Mouse (Mus musculus): ENCODE results near the gene Tfeb. TPM values are rescaled to one million over a fixed set of nuclear protein-coding genes. Genes with fewer than 3 reads are reported as not detected.

The Tfeb gene
- polyA plus RNA-seq, 1 experiment = 7.6 TPM

- no peaks in the 10 kb centered on the region for H3K79me3 ChIP-seq (ENCODE audit: low read depth)
- no peak for TF ChIP-seq MYOD1 (IDR thresholded peaks at IDR 0.05; ENCODE audit: control insufficient read depth, insufficient read length, low read depth)
- no peak for TF ChIP-seq CTCF (IDR thresholded peaks at IDR 0.05; ENCODE audit: control insufficient read depth, insufficient read depth, insufficient read length)
- no peak overlapping the region for H3K4me3 ChIP-seq (ENCODE audit: insufficient read depth, poor library complexity, severe bottlenecking)
- no peak overlapping the region for H3ac ChIP-seq (ENCODE audit: control insufficient read depth, insufficient read length, low read depth)
- H3K27me3 ChIP-seq (ENCODE audit: control insufficient read depth, insufficient read depth, insufficient read length) = peaks cover 6% of the 10 kb centered on the region
- H3K36me3 ChIP-seq (ENCODE audit: control insufficient read depth, insufficient read depth) = no peaks in the 10 kb centered on the region
- no peaks in the 10 kb centered on the region for H3K79me2 ChIP-seq (ENCODE audit: control insufficient read depth, insufficient read depth)
Measured at GRCm38 (mm10) chr17:47796968-47797367, 60.1 kb downstream of the Tfeb start.

- no peaks in the 10 kb centered on the region for H3K79me2 ChIP-seq (ENCODE audit: control insufficient read depth, insufficient read depth)
- no peak overlapping the region for H3ac ChIP-seq (ENCODE audit: control insufficient read depth, insufficient read length, low read depth)
- TF ChIP-seq USF1 (IDR thresholded peaks at IDR 0.05; ENCODE audit: low read depth) (peak; percentile 34), CEBPB (IDR thresholded peaks at IDR 0.05; ENCODE audit: low read depth) (no peak), MYOG (IDR thresholded peaks at IDR 0.05; ENCODE audit: control insufficient read depth, extremely low read depth, insufficient read length) (no peak), MAX (IDR thresholded peaks at IDR 0.05) (no peak)
- H3K36me3 ChIP-seq (ENCODE audit: control insufficient read depth, insufficient read depth) = no peaks in the 10 kb centered on the region
- no peak overlapping the region for H3K4me3 ChIP-seq (ENCODE audit: insufficient read depth, poor library complexity, severe bottlenecking)
- H3K27me3 ChIP-seq (ENCODE audit: control insufficient read depth, insufficient read depth, insufficient read length) = peaks cover 9% of the 10 kb centered on the region
- H3K79me3 ChIP-seq (ENCODE audit: low read depth) = no peaks in the 10 kb centered on the region
Measured at GRCm38 (mm10) chr17:47797383-47797782, 60.6 kb downstream of the Tfeb start.

GRCm38 (mm10) chr17:47802806-47803205 lies 66.0 kb downstream of the Tfeb start:
- Histone ChIP-seq H3K79me2 (ENCODE audit: control insufficient read depth, insufficient read depth) (no peaks in the 10 kb centered on the region), H3K27me3 (ENCODE audit: control insufficient read depth, insufficient read depth, insufficient read length) (peaks cover 12% of the 10 kb centered on the region), H3K79me3 (ENCODE audit: low read depth) (no peaks in the 10 kb centered on the region), H3K4me3 (ENCODE audit: insufficient read depth, poor library complexity, severe bottlenecking) (no peak overlapping the region), H3K36me3 (ENCODE audit: control insufficient read depth, insufficient read depth) (no peaks in the 10 kb centered on the region), H3ac (ENCODE audit: control insufficient read depth, insufficient read length, low read depth) (no peak overlapping the region)
- TF ChIP-seq CEBPB (IDR thresholded peaks at IDR 0.05; ENCODE audit: low read depth) (no peak), MAX (IDR thresholded peaks at IDR 0.05) (no peak), CTCF (IDR thresholded peaks at IDR 0.05; ENCODE audit: control insufficient read depth, insufficient read depth, insufficient read length) (no peak), MYOG (IDR thresholded peaks at IDR 0.05; ENCODE audit: control insufficient read depth, extremely low read depth, insufficient read length) (no peak), MYOD1 (IDR thresholded peaks at IDR 0.05; ENCODE audit: control insufficient read depth, insufficient read length, low read depth) (no peak), USF1 (IDR thresholded peaks at IDR 0.05; ENCODE audit: low read depth) (no peak), FOSL1 (IDR thresholded peaks at IDR 0.05; ENCODE audit: insufficient read depth, low read length, poor library complexity, severe bottlenecking) (no peak)

- Histone ChIP-seq H3K36me3 (ENCODE audit: control insufficient read depth, insufficient read depth) (no peaks in the 10 kb centered on the region), H3K27me3 (ENCODE audit: control insufficient read depth, insufficient read depth, insufficient read length) (peaks cover 12% of the 10 kb centered on the region), H3K79me3 (ENCODE audit: low read depth) (no peaks in the 10 kb centered on the region), H3K4me3 (ENCODE audit: insufficient read depth, poor library complexity, severe bottlenecking) (no peak overlapping the region), H3K79me2 (ENCODE audit: control insufficient read depth, insufficient read depth) (no peaks in the 10 kb centered on the region), H3ac (ENCODE audit: control insufficient read depth, insufficient read length, low read depth) (no peak overlapping the region)
- TF ChIP-seq CEBPB (IDR thresholded peaks at IDR 0.05; ENCODE audit: low read depth) = no peak
- TF ChIP-seq MYOG (IDR thresholded peaks at IDR 0.05; ENCODE audit: control insufficient read depth, extremely low read depth, insufficient read length) = no peak
- no peak for TF ChIP-seq MYOD1 (IDR thresholded peaks at IDR 0.05; ENCODE audit: control insufficient read depth, insufficient read length, low read depth)
- TF ChIP-seq USF1 (IDR thresholded peaks at IDR 0.05; ENCODE audit: low read depth) = no peak
- no peak for TF ChIP-seq CTCF (IDR thresholded peaks at IDR 0.05; ENCODE audit: control insufficient read depth, insufficient read depth, insufficient read length)
- TF ChIP-seq FOSL1 (IDR thresholded peaks at IDR 0.05; ENCODE audit: insufficient read depth, low read length, poor library complexity, severe bottlenecking) = no peak
- TF ChIP-seq MAX (IDR thresholded peaks at IDR 0.05) = no peak
Measured at GRCm38 (mm10) chr17:47803662-47804061, 66.8 kb downstream of the Tfeb start.

GRCm38 (mm10) chr17:47805047-47805835 lies 68.4 kb downstream of the Tfeb start:
- Histone ChIP-seq H3K79me3 (ENCODE audit: low read depth) (no peaks in the 10 kb centered on the region), H3ac (ENCODE audit: control insufficient read depth, insufficient read length, low read depth) (no peak overlapping the region), H3K27me3 (ENCODE audit: control insufficient read depth, insufficient read depth, insufficient read length) (peaks cover 23% of the 10 kb centered on the region), H3K4me3 (ENCODE audit: insufficient read depth, poor library complexity, severe bottlenecking) (no peak overlapping the region), H3K79me2 (ENCODE audit: control insufficient read depth, insufficient read depth) (no peaks in the 10 kb centered on the region), H3K36me3 (ENCODE audit: control insufficient read depth, insufficient read depth) (no peaks in the 10 kb centered on the region)
- no peak for TF ChIP-seq CEBPB (IDR thresholded peaks at IDR 0.05; ENCODE audit: low read depth)
- TF ChIP-seq MAX (IDR thresholded peaks at IDR 0.05) = no peak
- no peak for TF ChIP-seq CTCF (IDR thresholded peaks at IDR 0.05; ENCODE audit: control insufficient read depth, insufficient read depth, insufficient read length)
- TF ChIP-seq MYOD1 (IDR thresholded peaks at IDR 0.05; ENCODE audit: control insufficient read depth, insufficient read length, low read depth) = no peak
- TF ChIP-seq FOSL1 (IDR thresholded peaks at IDR 0.05; ENCODE audit: insufficient read depth, low read length, poor library complexity, severe bottlenecking) = no peak
- TF ChIP-seq USF1 (IDR thresholded peaks at IDR 0.05; ENCODE audit: low read depth) = no peak
- TF ChIP-seq MYOG (IDR thresholded peaks at IDR 0.05; ENCODE audit: control insufficient read depth, extremely low read depth, insufficient read length) = no peak

- TF ChIP-seq MYOG (IDR thresholded peaks at IDR 0.05; ENCODE audit: control insufficient read depth, extremely low read depth, insufficient read length) = no peak
- no peak for TF ChIP-seq MYOD1 (IDR thresholded peaks at IDR 0.05; ENCODE audit: control insufficient read depth, insufficient read length, low read depth)
- no peak for TF ChIP-seq CEBPB (IDR thresholded peaks at IDR 0.05; ENCODE audit: low read depth)
- no peak for TF ChIP-seq FOSL1 (IDR thresholded peaks at IDR 0.05; ENCODE audit: insufficient read depth, low read length, poor library complexity, severe bottlenecking)
- no peak for TF ChIP-seq MAX (IDR thresholded peaks at IDR 0.05)
- no peak for TF ChIP-seq CTCF (IDR thresholded peaks at IDR 0.05; ENCODE audit: control insufficient read depth, insufficient read depth, insufficient read length)
- TF ChIP-seq USF1 (IDR thresholded peaks at IDR 0.05; ENCODE audit: low read depth) = no peak
- no peaks in the 10 kb centered on the region for H3K79me2 ChIP-seq (ENCODE audit: control insufficient read depth, insufficient read depth)
- no peaks in the 10 kb centered on the region for H3K36me3 ChIP-seq (ENCODE audit: control insufficient read depth, insufficient read depth)
- no peak overlapping the region for H3ac ChIP-seq (ENCODE audit: control insufficient read depth, insufficient read length, low read depth)
- H3K4me3 ChIP-seq (ENCODE audit: insufficient read depth, poor library complexity, severe bottlenecking) = no peak overlapping the region
- H3K79me3 ChIP-seq (ENCODE audit: low read depth) = no peaks in the 10 kb centered on the region
- peaks cover 23% of the 10 kb centered on the region for H3K27me3 ChIP-seq (ENCODE audit: control insufficient read depth, insufficient read depth, insufficient read length)
Measured at GRCm38 (mm10) chr17:47806230-47806629, 69.4 kb downstream of the Tfeb start.
